Mouse (Mus musculus) adrenal gland, postnatal 25 days (tissue): Measurements from ENCODE around the gene Sh3rf1. TPM values are rescaled to one million over a fixed set of nuclear protein-coding genes. Genes with fewer than 3 reads are reported as not detected.

Source experiments
- DNase-seq: peaks from one replicate; pipeline ENCODE4 v3.0.0; 2021; ENCODE audit warnings: mixed read lengths
- total RNA-seq: library from RNA; stranded (reverse); gene quantifications from 2 replicates; pipeline ENCODE4 v1.2.3, GENCODE M21; 2021

The Sh3rf1 gene
- total RNA-seq, 1 experiment from 2014 or later, result 13.0 TPM

- no peak for DNase-seq
Measured at GRCm38 (mm10) chr8:61324363-61324914, 100.8 kb downstream of the Sh3rf1 start.

- no peak for DNase-seq
Measured at GRCm38 (mm10) chr8:61325014-61325715, 101.5 kb downstream of the Sh3rf1 start.

GRCm38 (mm10) chr8:61326281-61326680, 102.6 kb downstream of the Sh3rf1 start:
- no peak for DNase-seq

- DNase-seq, result no peak
Measured at GRCm38 (mm10) chr8:61327333-61327732, 103.7 kb downstream of the Sh3rf1 start.

- no peak for DNase-seq
Measured at GRCm38 (mm10) chr8:61339629-61340028, 116.0 kb downstream of the Sh3rf1 start.

GRCm38 (mm10) chr8:61340283-61340984, 116.8 kb downstream of the Sh3rf1 start:
- DNase-seq, result no peak

GRCm38 (mm10) chr8:61341587-61342441, 118.1 kb downstream of the Sh3rf1 start:
- no peak for DNase-seq

- no peak for DNase-seq
Measured at GRCm38 (mm10) chr8:61342473-61343026, 118.9 kb downstream of the Sh3rf1 start.

- no peak for DNase-seq
Measured at GRCm38 (mm10) chr8:61344435-61344834, 120.8 kb downstream of the Sh3rf1 start.

GRCm38 (mm10) chr8:61346941-61347340, 123.3 kb downstream of the Sh3rf1 start:
- no peak for DNase-seq

- DNase-seq, result no peak
Measured at GRCm38 (mm10) chr8:61347526-61347925, 123.9 kb downstream of the Sh3rf1 start.

- DNase-seq, result no peak
Measured at GRCm38 (mm10) chr8:61348029-61348428, 124.4 kb downstream of the Sh3rf1 start.

GRCm38 (mm10) chr8:61348518-61348917, 124.8 kb downstream of the Sh3rf1 start:
- DNase-seq, result no peak

GRCm38 (mm10) chr8:61350443-61350842, 126.8 kb downstream of the Sh3rf1 start:
- no peak for DNase-seq

- no peak for DNase-seq
Measured at GRCm38 (mm10) chr8:61351638-61352037, 128.0 kb downstream of the Sh3rf1 start.

GRCm38 (mm10) chr8:61355503-61355902, 131.8 kb downstream of the Sh3rf1 start:
- no peak for DNase-seq

- no peak for DNase-seq
Measured at GRCm38 (mm10) chr8:61359004-61359403, 135.3 kb downstream of the Sh3rf1 start.

- no peak for DNase-seq
Measured at GRCm38 (mm10) chr8:61359851-61360272, 136.2 kb downstream of the Sh3rf1 start.

GRCm38 (mm10) chr8:61360362-61360761, 136.7 kb downstream of the Sh3rf1 start:
- DNase-seq, result no peak

- DNase-seq, result no peak
Measured at GRCm38 (mm10) chr8:61361476-61361875, 137.8 kb downstream of the Sh3rf1 start.

- DNase-seq, result no peak
Measured at GRCm38 (mm10) chr8:61362301-61362913, 138.7 kb downstream of the Sh3rf1 start.

- DNase-seq, result no peak
Measured at GRCm38 (mm10) chr8:61373303-61373702, 149.6 kb downstream of the Sh3rf1 start.
